Mouse (Mus musculus) MEL (cell line): ENCODE results near the gene Il17re.

Experiments used
- CTCF ChIP-seq, 3 experiments: IDR thresholded peaks in 2 of 3; conservative IDR thresholded peaks in 1 of 3; 2 replicates each; pipeline ENCODE4 v1.5.1; 2011 to 2012; ENCODE audit warnings: low read length in 3 of 3, low read depth in 2 of 3, mild to moderate bottlenecking in 2 of 3, improper control_type of control experiment in 1 of 3, inconsistent platforms in 1 of 3, mixed read lengths in 1 of 3, moderate library complexity in 1 of 3; ENCODE audit not compliant: control insufficient read depth in 1 of 3, insufficient read depth in 1 of 3, poor library complexity in 1 of 3, severe bottlenecking in 1 of 3
- ELF1 ChIP-seq: IDR thresholded peaks from 2 replicates; pipeline ENCODE4 v1.6.1; 2014; ENCODE audit warnings: low read depth, mild to moderate bottlenecking, inconsistent platforms, low read length, improper control_type of control experiment, moderate library complexity
- EP300 ChIP-seq, 2 experiments: IDR thresholded peaks; 2 replicates each; pipeline ENCODE4 v1.6.1; 2011; ENCODE audit warnings: improper control_type of control experiment in 2 of 2, low read length in 2 of 2, low read depth in 1 of 2, mild to moderate bottlenecking in 1 of 2
- GATA1 ChIP-seq: IDR thresholded peaks from 2 replicates; pipeline ENCODE4 v1.6.1; 2011; ENCODE audit warnings: low read depth, low read length, improper control_type of control experiment
- KAT2A ChIP-seq: conservative IDR thresholded peaks from 2 replicates; pipeline ENCODE4 v1.6.1; 2012; ENCODE audit warnings: low read depth, low read length, improper control_type of control experiment, inconsistent platforms
- NELFE ChIP-seq: IDR thresholded peaks from 2 replicates; pipeline ENCODE4 v1.6.1; 2011; ENCODE audit warnings: low read depth, low read length, improper control_type of control experiment
- POLR2A ChIP-seq, 2 experiments: IDR thresholded peaks; 2 replicates each; pipeline ENCODE4 v1.6.1; 2011 to 2012; ENCODE audit warnings: low read length in 2 of 2, mild to moderate bottlenecking in 2 of 2, control low read depth in 1 of 2, improper control_type of control experiment in 1 of 2, low read depth in 1 of 2, moderate library complexity in 1 of 2; ENCODE audit not compliant: control insufficient read depth in 1 of 2, insufficient read depth in 1 of 2, poor library complexity in 1 of 2
- TCF12 ChIP-seq: IDR thresholded peaks from 2 replicates; pipeline ENCODE4 v1.6.1; 2014; ENCODE audit warnings: low read depth, mild to moderate bottlenecking, inconsistent platforms, low read length, improper control_type of control experiment, moderate library complexity
- UBTF ChIP-seq: IDR thresholded peaks from 2 replicates; pipeline ENCODE4 v1.6.1; 2012; ENCODE audit warnings: low read depth, mild to moderate bottlenecking, inconsistent platforms, low read length, improper control_type of control experiment, moderate library complexity, borderline replicate concordance; ENCODE audit not compliant: insufficient read depth

DNA sequence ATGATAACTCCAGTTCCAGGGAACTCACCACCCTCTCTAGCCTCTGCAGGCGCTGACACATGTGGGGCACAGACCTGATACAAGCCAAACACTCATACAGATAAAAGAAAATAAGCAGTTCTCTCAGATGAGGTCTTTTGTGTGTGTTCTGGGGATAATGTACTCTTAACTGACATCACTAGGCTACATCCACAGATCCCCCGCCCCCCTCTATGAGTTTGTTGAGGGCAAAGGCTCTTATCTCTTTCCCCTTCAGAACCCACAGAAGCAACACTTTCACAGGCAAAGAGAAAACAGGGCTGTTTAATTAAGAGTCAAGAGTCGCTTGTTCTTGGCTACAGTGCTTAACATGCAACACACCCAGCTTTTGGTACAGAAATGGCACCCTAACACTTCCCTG, 56.3 kb downstream of the Il17re start:
- no peak for TF ChIP-seq CTCF (IDR thresholded peaks at IDR 0.05 in 2 of 3, conservative IDR thresholded peaks at IDR 0.05 in 1 of 3; ENCODE audit: control insufficient read depth in 1 of 3, insufficient read depth in 1 of 3, low read depth in 2 of 3, low read length in 3 of 3, poor library complexity in 1 of 3, severe bottlenecking in 1 of 3)
- TF ChIP-seq ELF1 = no peak
- TF ChIP-seq UBTF = no peak
- no peak for TF ChIP-seq TCF12
- no peak for TF ChIP-seq NELFE
- no peak for TF ChIP-seq GATA1
- no peak for TF ChIP-seq KAT2A
- no peak for TF ChIP-seq EP300 (IDR thresholded peaks at IDR 0.05; ENCODE audit: low read depth in 1 of 2, low read length in 2 of 2)
- TF ChIP-seq POLR2A (IDR thresholded peaks at IDR 0.05; ENCODE audit: control insufficient read depth in 1 of 2, insufficient read depth in 1 of 2, low read depth in 1 of 2, low read length in 2 of 2, poor library complexity in 1 of 2) = no peak
